Mouse (Mus musculus): ENCODE measurements at regions not wholly inside any gene's neighbourhood (a gene's known extent, or its start where the extent isn't known, plus 50 kb on each side); places are given as distances from the start of the nearest gene placed in this dataset.

- 88% methylated on average over 9 of the region's 9 CpGs for WGBS
Measured at GRCm38 (mm10) chr3:149146673-149147072, 156.3 kb upstream of the Adgrl2 start.

GRCm38 (mm10) chr3:149140461-149140860 lies 150.1 kb upstream of the Adgrl2 start:
- Histone ChIP-seq H3K9ac (ENCODE audit: low read depth, low read length) (no peak overlapping the region), H3K79me2 (ENCODE audit: control insufficient read depth, insufficient read depth, low read length) (no peaks in the 10 kb centered on the region), H3K27ac (replicated peaks; ENCODE audit: insufficient read depth, low read depth, low read length) (no peak overlapping the region), H3K4me3 (ENCODE audit: insufficient read depth, low read depth, low read length) (no peak overlapping the region), H3K4me1 (ENCODE audit: control insufficient read depth, insufficient read depth, low read length) (no peaks in the 10 kb centered on the region), H3K36me3 (ENCODE audit: control insufficient read depth, insufficient read depth, low read length) (no peaks in the 10 kb centered on the region), H3K27me3 (ENCODE audit: control insufficient read depth, insufficient read depth, low read length) (no peaks in the 10 kb centered on the region)
- no peak for DNase-seq (ENCODE audit: extremely low read depth, low read depth, low spot score)
- 90% methylated on average over 3 of the region's 3 CpGs for WGBS
- TF ChIP-seq POLR2A (IDR thresholded peaks at IDR 0.05; ENCODE audit: extremely low read depth, insufficient read depth, low read length) (no peak), CTCF (IDR thresholded peaks at IDR 0.05; ENCODE audit: low read depth, low read length) (no peak)

More at GRCm38 (mm10) chr3:149146673-149147072, 156.3 kb upstream of the Adgrl2 start:
- H3K9ac ChIP-seq (ENCODE audit: low read depth, low read length), result no peak overlapping the region
- H3K79me2 ChIP-seq (ENCODE audit: control insufficient read depth, insufficient read depth, low read length), result no peaks in the 10 kb centered on the region
- no peak for DNase-seq (ENCODE audit: extremely low read depth, low read depth, low spot score)
- H3K4me1 ChIP-seq (ENCODE audit: control insufficient read depth, insufficient read depth, low read length), result no peaks in the 10 kb centered on the region
- H3K27me3 ChIP-seq (ENCODE audit: control insufficient read depth, insufficient read depth, low read length), result no peaks in the 10 kb centered on the region
- H3K27ac ChIP-seq (replicated peaks; ENCODE audit: insufficient read depth, low read depth, low read length), result no peak overlapping the region
- no peak overlapping the region for H3K4me3 ChIP-seq (ENCODE audit: insufficient read depth, low read depth, low read length)
- TF ChIP-seq POLR2A (IDR thresholded peaks at IDR 0.05; ENCODE audit: extremely low read depth, insufficient read depth, low read length) (no peak), CTCF (IDR thresholded peaks at IDR 0.05; ENCODE audit: low read depth, low read length) (no peak)
- no peaks in the 10 kb centered on the region for H3K36me3 ChIP-seq (ENCODE audit: control insufficient read depth, insufficient read depth, low read length)

- Histone ChIP-seq H3K79me2 (ENCODE audit: control insufficient read depth, insufficient read depth, low read length) (no peaks in the 10 kb centered on the region), H3K4me1 (ENCODE audit: control insufficient read depth, insufficient read depth, low read length) (no peaks in the 10 kb centered on the region), H3K27ac (replicated peaks; ENCODE audit: insufficient read depth, low read depth, low read length) (no peak overlapping the region), H3K27me3 (ENCODE audit: control insufficient read depth, insufficient read depth, low read length) (no peaks in the 10 kb centered on the region), H3K36me3 (ENCODE audit: control insufficient read depth, insufficient read depth, low read length) (no peaks in the 10 kb centered on the region), H3K4me3 (ENCODE audit: insufficient read depth, low read depth, low read length) (no peak overlapping the region), H3K9ac (ENCODE audit: low read depth, low read length) (no peak overlapping the region)
- no peak for TF ChIP-seq CTCF (IDR thresholded peaks at IDR 0.05; ENCODE audit: low read depth, low read length)
- TF ChIP-seq POLR2A (IDR thresholded peaks at IDR 0.05; ENCODE audit: extremely low read depth, insufficient read depth, low read length), result no peak
- no peak for DNase-seq (ENCODE audit: extremely low read depth, low read depth, low spot score)
- 88% methylated on average over 9 of the region's 9 CpGs for WGBS
Measured at GRCm38 (mm10) chr3:149134028-149134938, 143.9 kb upstream of the Adgrl2 start.

- no peak for DNase-seq (ENCODE audit: extremely low read depth, low read depth, low spot score)
- no peak for TF ChIP-seq POLR2A (IDR thresholded peaks at IDR 0.05; ENCODE audit: extremely low read depth, insufficient read depth, low read length)
- no peak for TF ChIP-seq CTCF (IDR thresholded peaks at IDR 0.05; ENCODE audit: low read depth, low read length)
- Histone ChIP-seq H3K27me3 (ENCODE audit: control insufficient read depth, insufficient read depth, low read length) (no peaks in the 10 kb centered on the region), H3K36me3 (ENCODE audit: control insufficient read depth, insufficient read depth, low read length) (no peaks in the 10 kb centered on the region), H3K79me2 (ENCODE audit: control insufficient read depth, insufficient read depth, low read length) (no peaks in the 10 kb centered on the region), H3K4me1 (ENCODE audit: control insufficient read depth, insufficient read depth, low read length) (no peaks in the 10 kb centered on the region), H3K27ac (replicated peaks; ENCODE audit: insufficient read depth, low read depth, low read length) (no peak overlapping the region), H3K9ac (ENCODE audit: low read depth, low read length) (no peak overlapping the region), H3K4me3 (ENCODE audit: insufficient read depth, low read depth, low read length) (no peak overlapping the region)
- WGBS, result 94% methylated on average over 5 of the region's 5 CpGs
Measured at GRCm38 (mm10) chr3:149118806-149119205, 128.5 kb upstream of the Adgrl2 start.

GRCm38 (mm10) chr3:149117684-149118056 lies 127.3 kb upstream of the Adgrl2 start:
- WGBS, result 90% methylated on average over 4 of the region's 4 CpGs
- Histone ChIP-seq H3K27ac (replicated peaks; ENCODE audit: insufficient read depth, low read depth, low read length) (no peak overlapping the region), H3K4me3 (ENCODE audit: insufficient read depth, low read depth, low read length) (no peak overlapping the region)

More at GRCm38 (mm10) chr3:149117684-149118056, 127.3 kb upstream of the Adgrl2 start:
- no peaks in the 10 kb centered on the region for H3K27me3 ChIP-seq (ENCODE audit: control insufficient read depth, insufficient read depth, low read length)
- H3K4me1 ChIP-seq (ENCODE audit: control insufficient read depth, insufficient read depth, low read length), result no peaks in the 10 kb centered on the region
- H3K9ac ChIP-seq (ENCODE audit: low read depth, low read length), result no peak overlapping the region
- H3K36me3 ChIP-seq (ENCODE audit: control insufficient read depth, insufficient read depth, low read length), result no peaks in the 10 kb centered on the region
- no peaks in the 10 kb centered on the region for H3K79me2 ChIP-seq (ENCODE audit: control insufficient read depth, insufficient read depth, low read length)
- TF ChIP-seq CTCF (IDR thresholded peaks at IDR 0.05; ENCODE audit: low read depth, low read length) (no peak), POLR2A (IDR thresholded peaks at IDR 0.05; ENCODE audit: extremely low read depth, insufficient read depth, low read length) (no peak)
- DNase-seq (ENCODE audit: extremely low read depth, low read depth, low spot score), result no peak
